Mouse (Mus musculus): ENCODE measurements around the gene Pld3. TPM values are rescaled to one million over a fixed set of nuclear protein-coding genes. Genes with fewer than 3 reads are reported as not detected.
"Not testable (repeated sequence)": the region's sequence is repeated elsewhere in the genome, so short reads cannot be mapped to it uniquely, and the experiment has no call there.

Gene Pld3
- polyA plus RNA-seq, 2 experiments, result 114 to 147 TPM

DNA sequence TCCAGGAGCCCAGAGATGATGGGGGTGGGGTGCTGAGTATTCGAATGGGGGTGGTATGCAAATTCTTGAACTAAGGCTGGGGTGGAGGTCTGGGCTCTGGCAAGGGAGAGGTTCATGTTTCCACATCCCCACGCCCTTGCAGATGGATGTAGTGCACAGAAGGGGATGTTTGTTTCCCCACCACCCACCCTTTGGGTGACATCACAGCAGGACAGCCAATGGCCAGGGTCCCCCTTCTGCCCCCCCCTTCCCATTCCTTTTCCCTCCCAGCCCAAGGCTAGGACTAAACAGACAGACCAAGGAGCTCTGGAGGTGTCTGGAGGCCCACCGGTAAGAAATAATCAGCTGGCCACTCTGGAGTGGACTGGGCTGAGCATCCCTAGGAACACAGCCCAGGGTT lies 54.0 kb downstream of the Pld3 start, which contains the start of gene Prx:
TSS of gene Prx (plus strand) at position 289 of the 400 bp plus-strand sequence.
- no peak within 1 kb of the TSS for H3K27ac ChIP-seq (replicated peaks; ENCODE audit: low read depth, low read length)
- peak; percentile 34 for ATAC-seq (ENCODE audit: low FRiP score, low read depth)
- H3K4me2 ChIP-seq (replicated peaks; ENCODE audit: low read depth, low read length, severe bottlenecking), result no peak within 1 kb of the TSS
- no peak for DNase-seq (ENCODE audit: low spot score)
- 30% methylated on average over 3 of the region's 3 CpGs for WGBS
- H3K4me1 ChIP-seq (ENCODE audit: control insufficient read depth, insufficient read depth, low read length), result peaks cover 5% of the 10 kb centered on the region; the same call in 1 of the 2 replicates
- H3K9ac ChIP-seq (ENCODE audit: low read depth, low read length, severe bottlenecking), result no peak within 1 kb of the TSS
- no peak within 1 kb of the TSS for H3K4me3 ChIP-seq (replicated peaks; ENCODE audit: low read length)
- no peak for TF ChIP-seq POLR2A (IDR thresholded peaks at IDR 0.05; ENCODE audit: borderline replicate concordance, extremely low read depth, insufficient read depth, insufficient read length)
- no peaks in the 10 kb centered on the region for H3K27me3 ChIP-seq (ENCODE audit: control insufficient read depth, insufficient read depth, low read length)
- H3K36me3 ChIP-seq (ENCODE audit: control insufficient read depth, insufficient read depth, low read length), result no peaks in the 10 kb centered on the region
- no peaks in the 10 kb centered on the region for H3K9me3 ChIP-seq (ENCODE audit: control insufficient read depth, low read length)

- H3K9me3 ChIP-seq (ENCODE audit: control insufficient read depth, low read length); DNase-seq (ENCODE audit: low spot score); H3K36me3 ChIP-seq (ENCODE audit: control insufficient read depth, insufficient read depth, low read length); H3K9ac ChIP-seq (ENCODE audit: low read depth, low read length, severe bottlenecking); H3K4me3 ChIP-seq (replicated peaks; ENCODE audit: low read length); H3K27ac ChIP-seq (replicated peaks; ENCODE audit: low read depth, low read length); ATAC-seq (ENCODE audit: low FRiP score, low read depth); H3K27me3 ChIP-seq (ENCODE audit: control insufficient read depth, insufficient read depth, low read length); H3K4me2 ChIP-seq (replicated peaks; ENCODE audit: low read depth, low read length, severe bottlenecking): not testable (repeated sequence)
- WGBS, result 88% methylated on average over 9 of the region's 9 CpGs
- H3K4me1 ChIP-seq (ENCODE audit: control insufficient read depth, insufficient read depth, low read length), result peaks cover 15% of the 10 kb centered on the region
These were observed 58.2 kb downstream of the Pld3 start for GRCm38 (mm10) chr7:27494659-27495367.

- DNase-seq (ENCODE audit: low spot score) (no peak), ATAC-seq (ENCODE audit: low FRiP score, low read depth) (no peak)
- H3K4me1 ChIP-seq (ENCODE audit: control insufficient read depth, insufficient read depth, low read length), result peaks cover 17% of the 10 kb centered on the region
- no peaks in the 10 kb centered on the region for H3K9me3 ChIP-seq (ENCODE audit: control insufficient read depth, low read length)
- H3K27ac ChIP-seq (replicated peaks; ENCODE audit: low read depth, low read length), result no peak overlapping the region
- H3K27me3 ChIP-seq (ENCODE audit: control insufficient read depth, insufficient read depth, low read length), result no peaks in the 10 kb centered on the region
- 89% methylated on average over 5 of the region's 5 CpGs for WGBS
- no peak overlapping the region for H3K9ac ChIP-seq (ENCODE audit: low read depth, low read length, severe bottlenecking)
- peaks cover 11% of the 10 kb centered on the region for H3K36me3 ChIP-seq (ENCODE audit: control insufficient read depth, insufficient read depth, low read length)
- no peak for TF ChIP-seq POLR2A (IDR thresholded peaks at IDR 0.05; ENCODE audit: borderline replicate concordance, extremely low read depth, insufficient read depth, insufficient read length)
- H3K4me3 ChIP-seq (replicated peaks; ENCODE audit: low read length), result no peak overlapping the region
- no peak overlapping the region for H3K4me2 ChIP-seq (replicated peaks; ENCODE audit: low read depth, low read length, severe bottlenecking)
These were observed 59.6 kb downstream of the Pld3 start for GRCm38 (mm10) chr7:27493450-27493849.

DNA sequence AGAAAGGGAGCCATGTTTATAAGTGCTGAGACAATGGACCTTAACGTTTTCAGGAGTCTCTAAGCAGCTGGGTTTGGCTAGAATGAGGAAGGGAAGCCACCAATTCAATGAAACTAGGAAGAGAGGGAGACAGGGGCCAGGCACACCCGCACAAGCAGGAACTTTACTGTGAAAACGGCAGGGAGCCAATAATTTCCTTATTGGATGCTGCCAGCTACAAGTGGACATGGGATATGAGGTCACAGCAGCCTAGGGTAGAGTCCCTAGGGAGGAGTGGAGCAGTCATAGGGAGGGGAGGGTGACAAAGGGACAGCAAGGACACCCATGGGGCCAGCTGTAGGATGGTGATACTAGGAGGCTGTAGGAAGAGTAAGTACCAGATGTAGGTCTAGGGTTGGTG lies 60.0 kb downstream of the Pld3 start:
- TF ChIP-seq POLR2A (IDR thresholded peaks at IDR 0.05; ENCODE audit: borderline replicate concordance, extremely low read depth, insufficient read depth, insufficient read length), result no peak
- WGBS, result 56% methylated on average over 3 of the region's 3 CpGs
- DNase-seq (ENCODE audit: low spot score), result no peak
- no peak for ATAC-seq (ENCODE audit: low FRiP score, low read depth)
- H3K9ac ChIP-seq (ENCODE audit: low read depth, low read length, severe bottlenecking), result no peak overlapping the region
- no peak overlapping the region for H3K4me2 ChIP-seq (replicated peaks; ENCODE audit: low read depth, low read length, severe bottlenecking)
- peaks cover 19% of the 10 kb centered on the region for H3K4me1 ChIP-seq (ENCODE audit: control insufficient read depth, insufficient read depth, low read length)
- H3K36me3 ChIP-seq (ENCODE audit: control insufficient read depth, insufficient read depth, low read length), result peaks cover 11% of the 10 kb centered on the region
- H3K27ac ChIP-seq (replicated peaks; ENCODE audit: low read depth, low read length), result no peak overlapping the region
- H3K4me3 ChIP-seq (replicated peaks; ENCODE audit: low read length), result no peak overlapping the region
- no peaks in the 10 kb centered on the region for H3K27me3 ChIP-seq (ENCODE audit: control insufficient read depth, insufficient read depth, low read length)
- no peaks in the 10 kb centered on the region for H3K9me3 ChIP-seq (ENCODE audit: control insufficient read depth, low read length)

DNA sequence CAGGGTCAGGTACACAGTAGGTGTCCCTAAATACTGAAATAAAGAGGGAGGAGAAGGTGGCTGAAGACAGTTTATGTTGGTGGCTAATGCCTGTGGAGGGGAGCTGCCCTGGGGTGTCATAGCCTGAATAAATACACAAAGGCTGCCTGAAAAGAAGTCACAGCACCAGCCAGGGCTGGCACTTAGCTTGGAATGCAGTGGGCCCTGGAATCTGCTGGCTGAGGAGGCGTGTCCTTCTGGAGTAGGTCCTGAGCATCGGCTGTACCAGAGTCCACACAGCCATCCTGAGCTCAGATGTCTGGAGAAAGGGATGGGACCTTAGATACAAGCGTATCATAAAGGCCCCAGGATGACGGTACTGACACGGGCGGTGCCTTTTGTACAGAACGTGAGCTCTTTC lies 61.2 kb downstream of the Pld3 start:
- no peak for TF ChIP-seq POLR2A (IDR thresholded peaks at IDR 0.05; ENCODE audit: borderline replicate concordance, extremely low read depth, insufficient read depth, insufficient read length)
- Histone ChIP-seq H3K9me3 (ENCODE audit: control insufficient read depth, low read length) (no peaks in the 10 kb centered on the region), H3K9ac (ENCODE audit: low read depth, low read length, severe bottlenecking) (no peak overlapping the region), H3K27me3 (ENCODE audit: control insufficient read depth, insufficient read depth, low read length) (no peaks in the 10 kb centered on the region), H3K4me1 (ENCODE audit: control insufficient read depth, insufficient read depth, low read length) (peaks cover 19% of the 10 kb centered on the region), H3K4me2 (replicated peaks; ENCODE audit: low read depth, low read length, severe bottlenecking) (no peak overlapping the region), H3K36me3 (ENCODE audit: control insufficient read depth, insufficient read depth, low read length) (peaks cover 11% of the 10 kb centered on the region), H3K4me3 (replicated peaks; ENCODE audit: low read length) (no peak overlapping the region), H3K27ac (replicated peaks; ENCODE audit: low read depth, low read length) (no peak overlapping the region)
- 75% methylated on average over 7 of the region's 7 CpGs for WGBS
- DNase-seq (ENCODE audit: low spot score) (no peak), ATAC-seq (ENCODE audit: low FRiP score, low read depth) (no peak)
